Mouse (Mus musculus) stomach, postnatal 0 days (tissue): ENCODE results near the gene Kdm2b.

Experiments
- CTCF ChIP-seq: IDR thresholded peaks from 2 replicates; pipeline ENCODE4 v1.5.1; 2016; ENCODE audit warnings: antibody characterized with exemption, low read depth, mild to moderate bottlenecking, moderate library complexity
- EP300 ChIP-seq: optimal IDR thresholded peaks from 2 replicates; pipeline ENCODE3; 2016; ENCODE audit warnings: antibody characterized with exemption

DNA sequence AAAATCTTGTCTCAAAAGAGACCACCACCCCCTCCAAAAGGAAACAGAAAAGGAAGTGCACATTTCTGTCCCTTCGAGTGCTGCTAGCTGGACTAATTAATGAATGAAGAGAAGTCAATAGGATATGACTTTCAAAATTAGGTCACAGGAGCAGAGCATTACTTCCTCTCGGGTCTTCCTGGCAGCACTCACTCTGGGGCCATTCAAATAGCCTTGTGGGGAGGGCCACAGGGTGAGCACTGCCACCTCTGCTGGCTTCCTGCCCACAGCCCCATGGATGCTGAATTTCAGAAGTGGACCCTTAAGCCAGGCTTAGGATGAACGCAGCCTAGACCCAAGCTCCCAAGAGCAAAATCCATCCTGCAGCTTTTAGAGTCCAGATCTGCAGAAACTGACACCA is 33.6 kb downstream of the Kdm2b start:
- no peak for TF ChIP-seq CTCF
- TF ChIP-seq EP300: no peak
